Mouse (Mus musculus) thymus, adult 18-20 months (tissue): Measurements from ENCODE around the gene 2200002D01Rik.
"Not testable (repeated sequence)": the region's sequence is repeated elsewhere in the genome, so short reads cannot be mapped to it uniquely, and the experiment has no call there.

ENCODE experiments used
- DNase-seq, 2 experiments: peaks; one replicate each; pipeline ENCODE4 v3.0.0; 2022; ENCODE audit warnings: mixed read lengths in 2 of 2

2200002D01Rik gene

DNA sequence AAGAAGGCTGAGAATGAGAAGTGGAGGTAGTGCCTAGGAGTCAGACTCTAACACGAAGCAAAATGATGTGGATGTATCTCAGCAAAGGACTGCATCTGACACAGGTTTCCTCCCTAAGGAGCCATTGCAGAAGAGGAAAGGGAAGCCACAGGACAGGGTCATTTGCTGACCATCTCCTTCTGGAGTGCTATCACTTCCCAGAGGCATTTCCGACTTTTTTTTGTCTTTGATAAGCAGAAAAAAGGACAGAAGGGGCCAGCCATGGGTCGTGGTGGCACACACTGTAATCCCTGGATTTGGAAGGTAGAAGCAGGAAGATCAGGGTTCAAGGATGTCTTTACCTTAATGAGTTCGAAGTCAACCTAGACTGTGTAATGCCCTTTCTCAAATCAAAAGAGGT is 11.7 kb downstream of the 2200002D01Rik start:
- DNase-seq = no peak

DNA sequence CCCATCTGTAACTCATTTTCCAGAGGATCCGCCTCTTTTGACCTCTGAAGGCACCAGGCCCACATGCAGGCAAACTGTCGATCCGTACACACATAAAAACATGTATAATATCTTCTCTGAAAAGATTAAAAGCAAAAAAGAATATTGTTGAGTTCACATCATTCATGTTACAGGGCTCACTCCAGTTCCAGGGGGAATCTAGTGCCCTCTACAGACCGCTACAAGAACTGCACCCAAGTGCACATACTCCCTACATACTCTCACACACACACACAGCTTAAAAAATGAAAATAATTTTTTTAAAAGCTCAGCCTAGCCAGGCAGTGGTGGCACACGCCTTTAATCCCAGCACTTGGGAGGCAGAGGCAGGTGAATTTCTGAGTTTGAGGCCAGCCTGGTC is 13.6 kb downstream of the 2200002D01Rik start:
- no peak for DNase-seq

- no peak for DNase-seq
Observed at GRCm38 (mm10) chr7:29233745-29234144, 14.5 kb downstream of the 2200002D01Rik start.

- DNase-seq = no peak
Observed at GRCm38 (mm10) chr7:29232247-29233013, 15.8 kb downstream of the 2200002D01Rik start, which contains the start of gene Kcnk6. Gene Kcnk6, minus strand, starts transcription at chr7:29232515.

DNA sequence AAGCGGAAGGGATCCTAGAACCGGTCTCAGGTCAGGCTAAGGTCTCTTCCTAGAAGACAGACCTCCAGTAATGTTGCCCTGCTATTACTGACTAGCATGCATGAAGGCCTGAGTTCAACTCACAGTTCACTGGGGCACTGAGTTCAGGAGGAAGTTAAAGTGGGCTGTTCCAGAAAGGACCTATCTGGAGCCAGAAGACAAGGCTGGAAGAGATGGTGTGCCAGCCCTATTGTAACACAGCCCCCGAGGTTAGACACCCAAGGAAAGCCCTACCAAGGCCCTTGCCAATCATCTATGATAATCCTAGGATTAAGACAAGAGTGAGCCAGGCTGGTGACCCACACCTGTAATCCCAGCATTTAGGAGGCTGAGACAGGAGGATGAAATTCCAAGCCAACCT is 16.7 kb downstream of the 2200002D01Rik start:
- no peak for DNase-seq

- no peak for DNase-seq
Observed at GRCm38 (mm10) chr7:29230560-29230959, 17.7 kb downstream of the 2200002D01Rik start.

DNA sequence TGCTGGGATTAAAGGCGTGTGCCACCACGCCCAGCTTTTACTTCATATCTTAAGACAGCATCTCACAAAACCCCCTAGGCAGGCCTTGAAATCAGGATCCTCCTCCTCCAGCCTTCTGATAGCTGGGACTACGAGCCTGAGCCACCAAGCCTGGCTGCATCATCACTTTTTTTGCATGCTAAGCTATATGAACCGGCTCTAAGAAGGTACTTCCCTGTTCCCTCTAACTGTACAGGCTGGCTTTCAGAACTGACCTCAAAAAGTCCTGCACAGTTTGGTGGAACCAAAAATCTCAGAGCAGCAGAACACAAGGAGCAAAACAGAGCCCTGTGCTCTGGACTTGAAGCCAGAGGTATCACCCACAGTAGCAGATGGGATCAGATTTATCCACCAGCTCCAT is 20.1 kb downstream of the 2200002D01Rik start:
- DNase-seq = no peak

DNA sequence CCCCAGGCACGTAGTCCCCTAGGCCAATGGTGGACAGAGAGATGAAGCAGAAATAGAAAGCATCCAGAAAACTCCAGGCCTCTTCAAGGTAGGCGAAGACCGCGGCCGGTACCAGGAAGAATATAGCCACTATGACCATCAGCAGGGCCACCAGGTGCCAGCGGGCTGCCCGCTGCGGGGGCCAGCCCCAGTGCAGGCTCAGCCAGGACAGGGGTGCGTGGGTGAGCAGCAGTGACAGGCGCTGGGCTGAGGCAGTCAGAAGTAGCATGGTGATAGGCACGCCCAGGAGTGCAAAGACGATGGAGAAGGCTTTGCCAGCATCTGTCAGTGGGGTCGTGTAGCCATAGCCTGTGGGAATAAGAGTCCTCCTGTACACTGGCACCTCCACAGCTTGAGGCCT is 22.7 kb downstream of the 2200002D01Rik start:
- DNase-seq = no peak

DNA sequence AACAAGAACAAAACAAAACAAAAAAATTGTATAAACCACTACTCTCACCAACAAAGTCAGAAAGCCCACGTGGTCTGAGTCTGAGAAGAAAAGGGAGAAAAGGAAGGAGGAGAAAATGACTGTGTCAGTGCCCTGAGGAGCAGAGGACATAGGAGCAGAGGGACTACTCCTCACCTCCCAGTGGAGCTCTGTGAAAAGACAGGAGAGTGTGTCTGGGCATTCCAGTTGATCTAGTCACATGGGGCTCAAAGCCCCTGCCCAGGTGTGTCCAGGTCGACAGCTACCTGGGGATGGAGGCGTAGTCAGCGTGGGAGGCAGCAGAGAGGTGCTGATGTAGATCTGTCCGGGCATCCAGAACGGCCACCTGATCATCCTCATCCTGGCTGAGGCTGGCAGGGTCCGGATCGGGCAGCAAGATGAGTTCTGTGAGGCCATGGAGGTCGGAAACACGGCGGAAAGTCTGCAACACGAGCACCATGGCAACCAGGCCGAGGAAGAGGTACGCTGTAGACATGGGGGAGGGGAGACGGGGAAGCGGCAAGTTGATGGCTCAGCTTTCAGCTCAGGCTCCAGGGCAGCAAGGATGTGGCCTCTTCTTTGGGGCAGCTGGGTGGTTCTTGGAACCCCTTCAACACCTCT is 23.4 kb downstream of the 2200002D01Rik start:
- DNase-seq = no peak

GRCm38 (mm10) chr7:29214846-29215245 is 33.4 kb downstream of the 2200002D01Rik start:
- no peak for DNase-seq

DNA sequence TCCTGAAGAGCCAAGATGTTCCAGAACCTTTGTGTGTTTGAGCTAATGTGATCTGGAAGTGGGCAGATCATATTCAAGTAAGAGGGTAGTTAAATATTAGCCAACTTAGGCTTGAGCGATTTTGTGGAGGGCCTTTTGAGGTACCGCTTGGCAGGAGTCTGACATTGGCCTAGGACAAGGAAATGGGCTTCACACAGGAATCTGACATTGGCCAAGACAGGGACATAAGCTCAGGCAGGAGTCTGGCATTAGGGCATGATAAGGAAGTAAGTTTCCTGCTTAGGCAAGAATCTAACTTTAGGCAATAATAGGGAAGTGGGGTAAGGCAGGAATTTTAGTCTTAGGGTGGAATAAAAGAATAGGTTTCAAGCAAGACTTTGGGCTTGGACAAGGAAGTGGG is 34.0 kb downstream of the 2200002D01Rik start:
- DNase-seq = no peak

DNA sequence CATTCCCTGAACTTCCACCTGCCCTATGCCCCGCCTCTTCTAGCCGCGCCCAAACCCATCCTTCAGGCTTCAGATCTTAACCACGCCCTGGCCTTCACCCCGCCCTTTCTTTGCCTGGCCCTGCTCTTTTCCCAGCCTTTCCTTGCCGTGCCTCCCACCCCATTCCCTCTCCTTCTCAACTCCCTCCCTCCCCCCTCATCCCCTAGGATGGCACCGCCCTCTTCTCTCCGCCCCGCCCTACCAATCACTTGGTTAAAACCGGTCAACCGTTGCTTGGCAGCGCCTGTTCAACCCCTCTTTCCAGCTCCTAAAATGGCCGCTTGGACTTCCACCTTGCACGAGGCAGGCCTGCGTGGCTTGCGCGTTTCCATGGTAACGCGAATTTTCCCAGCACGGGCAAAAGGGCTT is 34.6 kb downstream of the 2200002D01Rik start, which contains the start of gene Catsperg1:
TSS of gene Catsperg1 (minus strand) at position 361 of the 408 bp plus-strand sequence.
- DNase-seq = no peak

GRCm38 (mm10) chr7:29212775-29213560 is 35.3 kb downstream of the 2200002D01Rik start:
- not testable (repeated sequence) for DNase-seq

DNA sequence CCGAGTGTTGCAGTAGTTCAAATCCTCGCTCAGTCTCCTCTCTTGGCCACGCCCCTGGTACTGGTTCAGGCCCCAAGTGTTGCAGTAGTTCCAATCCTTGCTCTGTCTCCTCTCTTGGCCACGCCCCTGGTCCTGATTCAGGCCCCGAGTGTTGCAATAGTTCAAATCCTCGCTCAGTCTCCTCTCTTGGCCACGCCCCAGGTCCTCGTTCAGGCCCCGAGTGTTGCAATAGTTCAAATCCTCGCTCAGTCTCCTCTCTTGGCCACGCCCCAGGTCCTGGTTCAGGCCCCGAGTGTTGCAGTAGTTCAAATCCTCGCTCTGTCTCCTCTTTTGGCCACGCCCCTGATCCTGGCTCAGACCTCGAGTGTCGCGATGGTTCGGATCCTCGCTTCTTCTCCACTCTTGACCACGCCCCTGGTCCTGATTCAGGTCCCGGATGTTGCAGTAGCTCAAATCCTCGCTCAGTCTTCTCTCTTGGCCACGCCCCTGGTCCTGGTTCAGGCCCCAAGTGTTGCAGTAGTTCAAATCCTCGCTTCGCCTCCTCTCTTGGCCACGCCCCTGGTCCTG is 36.0 kb downstream of the 2200002D01Rik start:
- DNase-seq = no peak

- DNase-seq = peak; percentile 72 to 84
Observed at GRCm38 (mm10) chr7:29211415-29212198, 36.7 kb downstream of the 2200002D01Rik start.

GRCm38 (mm10) chr7:29211013-29211412 is 37.3 kb downstream of the 2200002D01Rik start:
- DNase-seq = not testable (repeated sequence)

GRCm38 (mm10) chr7:29202577-29202976 is 45.7 kb downstream of the 2200002D01Rik start:
- DNase-seq = no peak
